Mouse (Mus musculus) R1 (cell line): ENCODE data around the gene BC004004.

Experiments used
- DNase-seq: peaks from one replicate; pipeline ENCODE4 v3.0.0-alpha.2; 2018; ENCODE audit warnings: low read depth, low spot score

The BC004004 gene

DNA sequence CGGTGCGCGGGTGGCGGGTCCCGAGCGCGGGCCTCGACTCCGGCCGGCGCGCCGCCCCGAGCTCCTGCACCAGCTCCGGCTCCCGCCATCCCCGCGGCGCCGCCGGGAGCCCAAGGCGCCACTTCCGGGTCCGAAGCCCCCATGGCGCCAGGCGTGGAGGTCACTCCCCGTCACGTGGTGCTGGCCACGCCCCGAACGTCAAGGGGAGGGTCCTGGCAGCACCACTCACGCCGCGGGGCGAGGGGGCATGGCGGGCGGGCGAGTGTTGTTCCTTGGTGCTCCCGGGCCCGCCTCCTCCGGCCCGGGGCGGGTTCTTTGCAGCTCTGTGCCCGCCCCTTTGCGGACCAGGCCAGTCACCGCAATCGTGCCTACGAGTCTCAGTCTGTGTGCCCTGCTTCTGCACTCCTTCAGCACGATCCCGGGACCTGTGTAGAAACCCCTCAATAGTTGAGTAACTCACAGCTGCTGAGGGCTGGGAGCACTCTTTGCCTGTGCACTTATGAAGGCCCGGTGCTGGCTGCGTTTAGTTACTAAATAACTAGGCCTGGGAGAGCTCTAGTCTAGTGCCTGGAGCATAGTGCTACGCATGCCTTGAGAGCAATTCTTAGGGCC is 79.2 kb downstream of the BC004004 start, which contains the start of gene Mtch1:
TSS of gene Mtch1 (minus strand) at position 290 of the 612 bp plus-strand sequence.
- DNase-seq: peak; percentile 98

DNA sequence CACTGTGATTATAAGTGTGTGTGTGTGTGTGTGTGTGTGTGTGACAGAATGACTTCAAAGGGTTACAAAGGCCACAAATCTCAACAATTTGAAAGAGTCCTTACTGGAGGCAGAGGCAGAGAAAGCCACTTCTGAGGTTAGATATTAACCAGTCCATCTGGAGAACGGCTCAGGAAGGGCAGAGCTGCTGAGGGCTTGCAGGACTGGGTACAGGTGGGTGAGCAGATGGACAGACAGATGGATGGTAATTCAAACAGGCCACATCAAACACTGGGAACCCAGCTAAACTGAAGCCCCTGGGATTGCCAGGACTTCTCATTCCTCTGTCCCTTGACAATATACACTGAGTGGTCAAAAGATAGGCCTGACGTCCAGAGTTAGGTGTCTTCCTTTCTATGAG is 80.4 kb downstream of the BC004004 start:
- DNase-seq: no peak

DNA sequence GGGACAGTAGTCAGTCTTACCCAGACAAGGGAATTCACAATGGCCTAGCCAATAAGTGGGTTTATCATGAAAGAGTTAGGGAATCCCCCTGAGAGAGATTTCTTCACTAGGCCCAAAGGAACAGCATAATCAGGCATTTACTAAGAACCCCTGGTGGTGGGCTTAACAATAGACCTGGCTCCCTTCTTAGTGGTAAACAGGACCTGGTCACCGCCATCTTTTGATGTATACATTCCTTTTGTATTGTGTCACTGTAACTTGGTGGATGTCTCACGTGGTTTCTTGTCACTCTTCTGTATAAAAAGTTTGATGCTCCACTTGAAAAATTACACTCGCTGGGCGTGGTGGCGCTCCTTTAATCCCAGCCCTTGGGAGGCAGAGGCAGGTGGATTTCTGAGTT is 82.5 kb downstream of the BC004004 start:
- peak; percentile 94 for DNase-seq

DNA sequence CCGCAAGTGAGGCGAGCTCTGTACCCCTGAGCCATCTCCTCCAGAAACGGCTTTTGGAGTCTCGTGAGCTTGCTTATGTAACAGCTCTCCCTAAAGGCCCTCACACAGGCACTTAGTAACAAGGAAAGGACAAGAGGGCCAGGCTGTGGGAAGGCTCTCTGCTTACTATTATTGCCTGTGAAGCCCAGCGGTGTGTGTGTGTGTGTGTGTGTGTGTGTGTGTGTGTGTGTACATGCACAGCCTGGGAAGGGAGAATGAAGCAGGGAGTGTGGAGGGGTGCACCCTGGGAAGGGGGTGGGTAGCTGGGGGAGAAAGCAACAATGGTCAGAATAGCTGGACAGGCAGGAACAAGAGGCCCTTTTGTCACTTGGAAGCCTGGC is 86.9 kb downstream of the BC004004 start:
- no peak for DNase-seq

DNA sequence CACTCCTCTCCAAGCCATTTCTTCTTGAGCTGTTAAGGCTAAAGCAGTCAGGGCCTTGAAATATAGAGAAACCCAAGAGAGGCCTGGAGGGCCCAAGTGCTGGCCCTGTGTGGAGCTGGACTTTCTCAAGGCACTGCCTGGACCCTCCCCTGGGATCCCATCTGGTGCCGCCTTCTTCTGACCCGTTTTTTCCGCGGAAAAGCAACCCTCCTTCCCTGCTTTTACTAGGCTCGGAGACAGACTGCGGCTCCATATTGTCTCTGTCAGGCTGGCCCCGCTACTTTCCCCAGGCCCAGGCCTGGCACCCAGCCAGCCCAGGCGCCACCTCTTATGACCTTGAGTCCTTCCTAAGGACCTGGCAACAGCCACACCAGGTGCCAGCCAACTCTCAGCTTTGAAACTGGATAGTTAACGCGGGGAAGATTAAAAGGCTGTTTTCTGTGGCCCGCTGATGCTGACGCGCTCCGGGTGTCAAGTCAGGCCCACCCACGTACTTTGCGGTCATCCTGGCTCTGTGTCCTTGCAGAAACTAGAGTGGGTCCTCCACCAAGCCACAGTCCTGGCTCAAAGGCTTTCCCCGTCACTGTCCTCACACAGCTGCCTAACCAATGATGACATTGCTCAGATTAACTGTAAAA is 87.4 kb downstream of the BC004004 start:
- DNase-seq: no peak

DNA sequence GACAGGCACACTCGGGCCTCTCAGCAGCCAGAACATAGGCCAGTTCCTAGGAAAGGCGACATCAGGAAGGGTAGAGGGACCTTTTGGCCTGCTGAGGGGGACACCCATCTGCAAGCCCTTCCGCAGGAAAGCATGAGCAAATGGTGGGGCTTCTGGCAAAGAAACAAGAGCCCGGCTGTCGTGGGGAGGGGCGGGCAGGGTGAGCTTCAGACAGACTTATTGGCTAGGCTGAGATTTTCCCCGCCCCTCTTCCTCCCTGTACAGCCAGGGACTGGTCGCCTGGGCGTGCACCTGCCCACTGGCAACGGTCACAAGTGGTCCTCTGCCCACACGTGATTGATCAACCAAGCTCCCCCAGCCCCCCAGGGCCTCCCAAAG is 87.9 kb downstream of the BC004004 start:
- peak; percentile 88 for DNase-seq

DNA sequence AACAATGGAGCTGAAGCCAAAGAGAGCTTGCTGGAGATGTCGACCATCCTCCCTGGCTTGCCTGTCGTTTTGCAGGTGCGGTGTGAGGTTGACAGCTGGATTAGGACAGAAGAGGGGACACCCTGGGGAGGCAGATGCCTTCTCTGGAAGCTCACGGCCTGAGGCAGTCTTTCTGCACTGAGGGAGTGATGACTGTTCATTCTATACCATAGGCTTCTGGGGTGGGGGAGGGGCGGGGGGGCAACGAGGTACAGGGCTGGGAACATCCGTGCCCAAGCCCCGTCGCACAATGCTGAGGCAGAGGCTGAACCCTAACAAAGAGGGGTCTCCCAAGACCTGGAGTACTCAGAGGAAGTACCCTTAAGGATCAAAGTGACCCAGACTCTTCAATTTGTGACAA is 88.3 kb downstream of the BC004004 start:
- DNase-seq: no peak

DNA sequence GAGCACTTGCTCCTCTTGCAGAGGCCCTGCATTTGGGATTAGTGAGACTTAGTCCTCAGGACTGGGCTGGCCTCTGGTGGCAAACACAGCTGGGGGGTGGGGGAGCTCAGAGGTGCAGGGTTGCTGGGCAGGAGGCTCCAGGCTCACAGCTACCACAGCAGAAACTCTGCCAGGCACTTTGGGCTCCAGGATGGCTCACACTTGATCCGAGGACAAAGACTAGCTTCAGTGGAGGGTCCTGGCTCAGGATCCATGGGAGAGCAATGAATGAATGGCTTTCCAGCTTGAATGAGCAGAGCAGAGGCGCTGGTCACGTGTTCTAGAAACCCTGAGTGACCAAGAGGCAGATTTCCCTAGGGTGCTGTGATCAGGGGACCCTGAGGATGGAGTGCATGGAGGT is 90.3 kb downstream of the BC004004 start:
- DNase-seq: no peak

DNA sequence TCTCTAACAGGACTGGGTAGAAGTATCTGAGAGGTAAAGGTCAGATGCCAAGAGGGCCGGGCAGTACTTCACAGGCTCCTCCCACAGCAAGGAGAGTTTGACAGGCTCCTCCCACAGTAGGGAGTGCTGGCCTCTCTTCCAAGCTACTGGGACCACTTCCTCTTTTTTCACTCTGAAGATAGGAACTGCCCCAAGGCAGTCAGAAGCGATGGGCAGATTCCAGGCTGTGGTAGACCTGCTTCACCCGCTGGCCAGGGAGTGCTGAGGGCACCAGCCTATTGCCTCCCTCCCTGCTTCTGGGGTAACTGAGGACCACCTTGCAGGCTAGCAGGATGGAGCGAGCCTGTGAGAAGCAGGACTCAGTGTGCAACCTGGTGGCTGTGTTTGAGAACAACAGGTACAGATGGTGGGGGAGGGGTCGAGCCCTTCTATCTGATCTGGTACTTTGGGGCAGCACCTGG is 92.2 kb downstream of the BC004004 start, which contains the start of gene Fgd2:
TSS of gene Fgd2 (plus strand) at position 154 of the 461 bp plus-strand sequence.
- DNase-seq: peak; percentile 77

DNA sequence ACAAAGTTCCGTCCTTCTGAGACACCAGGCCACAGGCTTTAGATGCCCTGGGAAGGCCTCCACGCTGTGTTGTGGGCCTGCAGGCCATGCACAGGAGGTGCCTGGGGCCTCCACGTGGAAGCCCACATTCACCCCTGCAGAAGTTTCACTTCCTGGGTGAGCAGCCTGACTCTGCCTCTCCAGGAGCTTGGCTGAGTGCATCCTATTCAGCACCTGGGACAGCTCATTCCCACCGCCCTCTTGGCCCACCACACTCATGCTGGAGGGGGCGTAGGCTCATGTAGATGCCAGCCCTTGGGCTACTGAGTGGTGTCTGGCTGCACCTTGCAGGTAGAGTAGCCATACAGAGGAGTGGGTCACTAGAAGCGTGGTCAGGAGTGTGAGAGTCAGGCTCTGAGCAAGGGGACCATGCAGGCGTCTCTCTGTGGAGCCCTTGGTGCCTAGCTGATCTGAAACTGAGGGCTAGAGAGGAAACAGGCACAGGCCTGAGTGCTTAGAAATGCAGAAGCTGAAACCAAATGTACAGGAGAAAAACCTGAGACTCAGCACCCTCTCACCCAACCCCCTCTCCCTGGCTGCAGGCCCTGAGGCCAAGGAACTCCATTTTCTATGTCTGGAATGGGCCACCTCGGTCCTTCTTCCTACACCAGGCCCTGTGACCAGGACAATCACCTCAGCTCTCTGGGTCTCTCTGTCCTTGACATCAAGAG is 93.5 kb downstream of the BC004004 start:
- peak; percentile 54 for DNase-seq

DNA sequence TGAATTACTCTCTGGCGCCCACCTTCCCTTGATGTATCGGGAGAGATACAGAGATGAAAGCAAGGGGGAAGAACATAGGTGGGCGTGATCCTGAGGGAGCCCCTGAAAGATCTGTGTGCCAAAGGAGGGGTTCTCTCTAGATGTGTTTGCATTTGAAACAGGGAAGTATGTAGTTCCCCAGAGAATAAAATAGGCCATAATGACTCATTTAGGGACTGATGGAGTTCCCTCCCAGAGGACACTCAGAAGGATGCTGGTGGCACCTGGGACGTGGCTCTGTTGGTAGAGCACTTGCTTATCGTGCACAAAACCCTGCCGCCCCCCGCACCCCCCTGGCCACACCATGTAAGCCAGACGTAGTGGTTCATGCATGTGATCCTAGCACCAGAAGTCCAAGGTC is 94.5 kb downstream of the BC004004 start:
- no peak for DNase-seq
